Mouse (Mus musculus) ES-E14 (cell line): ENCODE results near the gene Gpx5.
A peak's percentile ranks its signal among the peaks of the same experiment; 100 is the strongest.

Source experiments
- HCFC1 ChIP-seq: IDR thresholded peaks from 2 replicates; pipeline ENCODE4 v1.6.1; 2012; ENCODE audit warnings: low read length, inconsistent platforms, borderline replicate concordance; ENCODE audit not compliant: insufficient read depth
- MAFK ChIP-seq: IDR thresholded peaks from 2 replicates; pipeline ENCODE4 v1.6.1; 2014; ENCODE audit warnings: mild to moderate bottlenecking, low read depth, low read length, inconsistent platforms; ENCODE audit not compliant: insufficient read depth
- ZC3H11A ChIP-seq: IDR thresholded peaks from 2 replicates; pipeline ENCODE4 v1.6.1; 2012; ENCODE audit warnings: low read depth, mild to moderate bottlenecking, inconsistent platforms, low read length, borderline replicate concordance
- ZNF384 ChIP-seq: IDR thresholded peaks from 2 replicates; pipeline ENCODE4 v1.6.1; 2012; ENCODE audit warnings: low read depth, low read length, inconsistent platforms

- TF ChIP-seq ZC3H11A (no peak; the same call in 1 of the 2 replicates), HCFC1 (no peak), ZNF384 (no peak), MAFK (0 out of 2 replicates have a peak, but pooled peaks have one; percentile 49)
Measured at GRCm38 (mm10) chr13:21326191-21326590, 33.7 kb upstream of the Gpx5 start.
